Mouse (Mus musculus): Measurements from ENCODE around the gene Lsamp. TPM values are rescaled to one million over a fixed set of nuclear protein-coding genes. Genes with fewer than 3 reads are reported as not detected.

Lsamp gene
- polyA plus RNA-seq, 1 experiment from 2014 or later = 0.25 TPM

- no peak overlapping the region for H3K4me2 ChIP-seq
These were observed 729.6 kb downstream of the Lsamp start for GRCm38 (mm10) chr16:40713725-40714124.

GRCm38 (mm10) chr16:40739015-40739414 is 754.9 kb downstream of the Lsamp start:
- Histone ChIP-seq H3K27me3 (replicated peaks) (no peaks in the 10 kb centered on the region), H3K4me1 (no peaks in the 10 kb centered on the region), H3K4me3 (no peak overlapping the region), H3K9ac (no peak overlapping the region), H3K4me2 (no peak overlapping the region), H3K36me3 (no peaks in the 10 kb centered on the region), H3K9me3 (replicated peaks) (no peaks in the 10 kb centered on the region), H3K27ac (no peak overlapping the region)
- WGBS (ENCODE audit: insufficient replicate concordance) = 31% methylated on average over 6 of the region's 6 CpGs
- ATAC-seq = no peak

More at GRCm38 (mm10) chr16:40713725-40714124, 729.6 kb downstream of the Lsamp start:
- Histone ChIP-seq H3K27ac (no peak overlapping the region), H3K4me3 (no peak overlapping the region), H3K9me3 (replicated peaks) (no peaks in the 10 kb centered on the region), H3K9ac (no peak overlapping the region), H3K4me1 (peaks cover 24% of the 10 kb centered on the region), H3K36me3 (no peaks in the 10 kb centered on the region), H3K27me3 (replicated peaks) (no peaks in the 10 kb centered on the region)
- WGBS (ENCODE audit: insufficient replicate concordance) = 71% methylated on average over 3 of the region's 3 CpGs
- no peak for ATAC-seq

GRCm38 (mm10) chr16:40739771-40740170 is 755.6 kb downstream of the Lsamp start:
- Histone ChIP-seq H3K9ac (no peak overlapping the region), H3K27ac (no peak overlapping the region), H3K4me1 (no peaks in the 10 kb centered on the region), H3K9me3 (replicated peaks) (no peaks in the 10 kb centered on the region), H3K27me3 (replicated peaks) (no peaks in the 10 kb centered on the region), H3K36me3 (no peaks in the 10 kb centered on the region), H3K4me2 (no peak overlapping the region), H3K4me3 (no peak overlapping the region)
- 76% methylated on average over 6 of the region's 6 CpGs for WGBS (ENCODE audit: insufficient replicate concordance)
- no peak for ATAC-seq

- H3K27ac ChIP-seq = no peak overlapping the region
- H3K4me3 ChIP-seq = no peak overlapping the region
- H3K9me3 ChIP-seq (replicated peaks) = no peaks in the 10 kb centered on the region
- no peak overlapping the region for H3K9ac ChIP-seq
- H3K36me3 ChIP-seq = no peaks in the 10 kb centered on the region
- no peak overlapping the region for H3K4me2 ChIP-seq
- no peaks in the 10 kb centered on the region for H3K4me1 ChIP-seq
- WGBS (ENCODE audit: insufficient replicate concordance) = 67% methylated on average over 8 of the region's 8 CpGs
- H3K27me3 ChIP-seq (replicated peaks) = no peaks in the 10 kb centered on the region
- no peak for ATAC-seq
These were observed 756.1 kb downstream of the Lsamp start for GRCm38 (mm10) chr16:40740273-40740672.

GRCm38 (mm10) chr16:40827191-40827590 is 843.0 kb downstream of the Lsamp start:
- 62% methylated on average over 1 of the region's 1 CpGs for WGBS (ENCODE audit: insufficient replicate concordance)
- Histone ChIP-seq H3K4me1 (no peaks in the 10 kb centered on the region), H3K9me3 (replicated peaks) (no peaks in the 10 kb centered on the region), H3K4me2 (no peak overlapping the region), H3K27ac (no peak overlapping the region), H3K27me3 (replicated peaks) (no peaks in the 10 kb centered on the region), H3K9ac (no peak overlapping the region), H3K4me3 (no peak overlapping the region), H3K36me3 (no peaks in the 10 kb centered on the region)
- ATAC-seq = no peak

GRCm38 (mm10) chr16:40831536-40831935 is 847.4 kb downstream of the Lsamp start:
- no peaks in the 10 kb centered on the region for H3K9me3 ChIP-seq (replicated peaks)
- no peak overlapping the region for H3K9ac ChIP-seq
- no peaks in the 10 kb centered on the region for H3K36me3 ChIP-seq
- no peaks in the 10 kb centered on the region for H3K27me3 ChIP-seq (replicated peaks)
- no peak overlapping the region for H3K4me3 ChIP-seq
- H3K27ac ChIP-seq = no peak overlapping the region
- no peak for ATAC-seq
- no peak overlapping the region for H3K4me2 ChIP-seq
- H3K4me1 ChIP-seq = no peaks in the 10 kb centered on the region

- WGBS (ENCODE audit: insufficient replicate concordance) = 41% methylated on average over 1 of the region's 1 CpGs
These were observed 857.6 kb downstream of the Lsamp start for GRCm38 (mm10) chr16:40841765-40842164.

GRCm38 (mm10) chr16:40866733-40867132 is 882.6 kb downstream of the Lsamp start:
- H3K27ac ChIP-seq = no peak overlapping the region
- ATAC-seq = no peak
- H3K9me3 ChIP-seq (replicated peaks) = no peaks in the 10 kb centered on the region

More at GRCm38 (mm10) chr16:40841765-40842164, 857.6 kb downstream of the Lsamp start:
- no peaks in the 10 kb centered on the region for H3K4me1 ChIP-seq
- H3K4me3 ChIP-seq = no peak overlapping the region
- ATAC-seq = no peak
- no peaks in the 10 kb centered on the region for H3K9me3 ChIP-seq (replicated peaks)
- H3K9ac ChIP-seq = no peak overlapping the region
- H3K27me3 ChIP-seq (replicated peaks) = no peaks in the 10 kb centered on the region
- no peak overlapping the region for H3K27ac ChIP-seq
- H3K4me2 ChIP-seq = no peak overlapping the region
- H3K36me3 ChIP-seq = no peaks in the 10 kb centered on the region

GRCm38 (mm10) chr16:40878301-40878700 is 894.1 kb downstream of the Lsamp start:
- H3K36me3 ChIP-seq = no peaks in the 10 kb centered on the region
- no peak overlapping the region for H3K4me2 ChIP-seq
- H3K9me3 ChIP-seq (replicated peaks) = no peaks in the 10 kb centered on the region
- no peak for ATAC-seq
- 77% methylated on average over 4 of the region's 4 CpGs for WGBS (ENCODE audit: insufficient replicate concordance)
- H3K4me3 ChIP-seq = no peak overlapping the region
- H3K4me1 ChIP-seq = no peaks in the 10 kb centered on the region
- H3K27ac ChIP-seq = no peak overlapping the region
- H3K27me3 ChIP-seq (replicated peaks) = no peaks in the 10 kb centered on the region
- no peak overlapping the region for H3K9ac ChIP-seq

More at GRCm38 (mm10) chr16:40866733-40867132, 882.6 kb downstream of the Lsamp start:
- Histone ChIP-seq H3K36me3 (no peaks in the 10 kb centered on the region), H3K4me1 (no peaks in the 10 kb centered on the region), H3K4me2 (no peak overlapping the region), H3K9ac (no peak overlapping the region), H3K27me3 (replicated peaks) (no peaks in the 10 kb centered on the region), H3K4me3 (no peak overlapping the region)

GRCm38 (mm10) chr16:40881942-40882341 is 897.8 kb downstream of the Lsamp start:
- no peaks in the 10 kb centered on the region for H3K4me1 ChIP-seq
- ATAC-seq = no peak
- WGBS (ENCODE audit: insufficient replicate concordance) = 62% methylated on average over 5 of the region's 5 CpGs
- H3K27me3 ChIP-seq (replicated peaks) = no peaks in the 10 kb centered on the region
- H3K27ac ChIP-seq = no peak overlapping the region
- H3K36me3 ChIP-seq = no peaks in the 10 kb centered on the region
- H3K4me3 ChIP-seq = no peak overlapping the region
- no peak overlapping the region for H3K9ac ChIP-seq
- no peak overlapping the region for H3K4me2 ChIP-seq
- H3K9me3 ChIP-seq (replicated peaks) = no peaks in the 10 kb centered on the region

GRCm38 (mm10) chr16:40891338-40891737 is 907.2 kb downstream of the Lsamp start:
- Histone ChIP-seq H3K27me3 (replicated peaks) (no peaks in the 10 kb centered on the region), H3K36me3 (no peaks in the 10 kb centered on the region), H3K27ac (no peak overlapping the region), H3K9ac (no peak overlapping the region), H3K4me1 (no peaks in the 10 kb centered on the region), H3K4me2 (no peak overlapping the region), H3K4me3 (no peak overlapping the region), H3K9me3 (replicated peaks) (no peaks in the 10 kb centered on the region)
- no peak for ATAC-seq
- WGBS (ENCODE audit: insufficient replicate concordance) = 48% methylated on average over 7 of the region's 7 CpGs

- no peak overlapping the region for H3K27ac ChIP-seq
- 47% methylated on average over 4 of the region's 4 CpGs for WGBS (ENCODE audit: insufficient replicate concordance)
- no peak overlapping the region for H3K4me2 ChIP-seq
- no peaks in the 10 kb centered on the region for H3K9me3 ChIP-seq (replicated peaks)
- no peak overlapping the region for H3K9ac ChIP-seq
- H3K4me3 ChIP-seq = no peak overlapping the region
- H3K27me3 ChIP-seq (replicated peaks) = no peaks in the 10 kb centered on the region
- ATAC-seq = no peak
- no peaks in the 10 kb centered on the region for H3K36me3 ChIP-seq
- H3K4me1 ChIP-seq = no peaks in the 10 kb centered on the region
These were observed 913.7 kb downstream of the Lsamp start for GRCm38 (mm10) chr16:40897768-40898327.

- Histone ChIP-seq H3K9ac (no peak overlapping the region), H3K36me3 (no peaks in the 10 kb centered on the region), H3K4me1 (no peaks in the 10 kb centered on the region), H3K4me3 (no peak overlapping the region), H3K27me3 (replicated peaks) (no peaks in the 10 kb centered on the region), H3K27ac (no peak overlapping the region), H3K4me2 (no peak overlapping the region), H3K9me3 (replicated peaks) (no peaks in the 10 kb centered on the region)
- no peak for ATAC-seq
- WGBS (ENCODE audit: insufficient replicate concordance) = 34% methylated on average over 1 of the region's 1 CpGs
These were observed 923.7 kb downstream of the Lsamp start for GRCm38 (mm10) chr16:40907892-40908291.

Data from liver, embryonic 12.5 days (tissue).